Mouse (Mus musculus) hindbrain, embryonic 16.5 days (tissue): ENCODE measurements around the gene Mcat. TPM values are rescaled to one million over a fixed set of nuclear protein-coding genes. Genes with fewer than 3 reads are reported as not detected.

Experiments
- ATAC-seq: fragments of 200-750 bp; cut with Nextera tagmentation; 2 replicates; pipeline ENCODE4 v1.8.0; 2017; ENCODE audit warnings: moderate TSS enrichment, moderate library complexity
- H3K27ac ChIP-seq: fragments of 300-500 bp; sonication (generic); 2 replicates; pipeline ENCODE4 v1.5.1; 2014; ENCODE audit warnings: low read depth, mild to moderate bottlenecking, control low read depth, low read length, moderate library complexity
- H3K27me3 ChIP-seq: fragments of 300-500 bp; sonication (generic); replicated peaks from 2 replicates; pipeline ENCODE4 v1.6.1; 2014; ENCODE audit warnings: low read length; ENCODE audit not compliant: control insufficient read depth, insufficient read depth
- H3K36me3 ChIP-seq: fragments of 300-500 bp; sonication (generic); 2 replicates; pipeline ENCODE4 v1.6.1; 2014; ENCODE audit warnings: mild to moderate bottlenecking, low read length, moderate library complexity, mixed read lengths; ENCODE audit not compliant: control insufficient read depth, insufficient read depth
- H3K4me1 ChIP-seq: fragments of 300-500 bp; sonication (generic); 2 replicates; pipeline ENCODE4 v1.6.1; 2014; ENCODE audit warnings: low read depth, low read length; ENCODE audit not compliant: control insufficient read depth, insufficient read depth
- H3K4me2 ChIP-seq: fragments of 300-500 bp; sonication (generic); 2 replicates; pipeline ENCODE4 v1.6.1; 2014; ENCODE audit warnings: mild to moderate bottlenecking, low read length, control low read depth, moderate library complexity
- H3K4me3 ChIP-seq: fragments of 300-500 bp; sonication (generic); 2 replicates; pipeline ENCODE4 v1.5.1; 2014; ENCODE audit warnings: mild to moderate bottlenecking, low read length, control low read depth, moderate library complexity
- H3K9ac ChIP-seq: fragments of 300-500 bp; sonication (generic); 2 replicates; pipeline ENCODE4 v1.6.1; 2014; ENCODE audit warnings: low read depth, mild to moderate bottlenecking, control low read depth, low read length, moderate library complexity
- H3K9me3 ChIP-seq: fragments of 300-500 bp; sonication (generic); 2 replicates; pipeline ENCODE4 v1.6.1; 2014; ENCODE audit warnings: mild to moderate bottlenecking, low read length, moderate library complexity; ENCODE audit not compliant: control insufficient read depth
- WGBS: fragments of 180-500 bp; shearing (Covaris S2); extraction: QIAGEN DNeasy Blood & Tissue Kit; methylation state at CpG from one replicate; pipeline ENCODE4 v1.1.7; 2014; 5-methylcytosine and 5-hydroxymethylcytosine counted together
- polyA plus RNA-seq: library from polyadenylated mRNA; unstranded; fragments of >200 nt; fragmentation: Nextera tagmentation; extraction: Ambion mirVana; gene quantifications from 2 replicates; pipeline ENCODE4 v1.2.1, GENCODE M21; 2015

The Mcat gene
- polyA plus RNA-seq, 1 experiment from 2014 or later = 32.7 TPM

GRCm38 (mm10) chr15:83526424-83527091 lies 37.0 kb downstream of the Mcat start, which contains the start of gene Bik:
Bik (plus strand) TSS chr15:83526862.
- H3K36me3 ChIP-seq = no peaks in the 10 kb centered on the region
- no peak within 1 kb of the TSS for H3K27ac ChIP-seq
- 0 out of 2 replicates have a peak, but pooled peaks have one; percentile 60 for ATAC-seq
- H3K9me3 ChIP-seq = no peaks in the 10 kb centered on the region
- H3K4me2 ChIP-seq = peak within 1 kb of the TSS; percentile 90
- H3K9ac ChIP-seq = peak within 1 kb of the TSS; percentile 47
- peaks cover 16% of the 10 kb centered on the region for H3K4me1 ChIP-seq
- H3K27me3 ChIP-seq = peaks cover 22% of the 10 kb centered on the region
- peak within 1 kb of the TSS; percentile 47 for H3K4me3 ChIP-seq
- WGBS = under 1% methylated on average over 41 of the region's 45 CpGs

GRCm38 (mm10) chr15:83524333-83524729 lies 39.3 kb downstream of the Mcat start:
- no peak for ATAC-seq
- H3K36me3 ChIP-seq = no peaks in the 10 kb centered on the region
- peaks cover 16% of the 10 kb centered on the region for H3K4me1 ChIP-seq
- WGBS = 74% methylated on average over 3 of the region's 3 CpGs
- peaks cover 22% of the 10 kb centered on the region for H3K27me3 ChIP-seq
- no peak overlapping the region for H3K4me2 ChIP-seq
- H3K9me3 ChIP-seq = no peaks in the 10 kb centered on the region
- H3K27ac ChIP-seq = no peak overlapping the region
- no peak overlapping the region for H3K9ac ChIP-seq
- H3K4me3 ChIP-seq = no peak overlapping the region

- Histone ChIP-seq H3K4me3 (no peak overlapping the region), H3K36me3 (no peaks in the 10 kb centered on the region), H3K9me3 (no peaks in the 10 kb centered on the region), H3K27me3 (peaks cover 22% of the 10 kb centered on the region), H3K4me2 (no peak overlapping the region), H3K4me1 (peaks cover 16% of the 10 kb centered on the region), H3K27ac (no peak overlapping the region), H3K9ac (no peak overlapping the region)
- 46% methylated on average over 14 of the region's 14 CpGs for WGBS
- no peak for ATAC-seq
Measured at GRCm38 (mm10) chr15:83523638-83524332, 39.8 kb downstream of the Mcat start.

GRCm38 (mm10) chr15:83523196-83523595 lies 40.4 kb downstream of the Mcat start:
- H3K4me1 ChIP-seq = peaks cover 16% of the 10 kb centered on the region
- H3K9me3 ChIP-seq = no peaks in the 10 kb centered on the region
- H3K27ac ChIP-seq = no peak overlapping the region
- H3K4me2 ChIP-seq = no peak overlapping the region
- no peaks in the 10 kb centered on the region for H3K36me3 ChIP-seq
- ATAC-seq = no peak
- H3K4me3 ChIP-seq = no peak overlapping the region
- H3K9ac ChIP-seq = no peak overlapping the region; the same call in 1 of the 2 replicates
- WGBS = 16% methylated on average over 7 of the region's 7 CpGs
- peaks cover 19% of the 10 kb centered on the region for H3K27me3 ChIP-seq

GRCm38 (mm10) chr15:83520861-83521382 lies 42.7 kb downstream of the Mcat start:
- no peaks in the 10 kb centered on the region for H3K9me3 ChIP-seq
- H3K36me3 ChIP-seq = no peaks in the 10 kb centered on the region
- H3K4me1 ChIP-seq = peaks cover 3% of the 10 kb centered on the region; the same call in 1 of the 2 replicates
- no peak overlapping the region for H3K9ac ChIP-seq
- H3K4me3 ChIP-seq = no peak overlapping the region
- peaks cover 8% of the 10 kb centered on the region for H3K27me3 ChIP-seq
- H3K27ac ChIP-seq = no peak overlapping the region
- no peak for ATAC-seq
- WGBS = 77% methylated on average over 6 of the region's 6 CpGs
- H3K4me2 ChIP-seq = no peak overlapping the region

GRCm38 (mm10) chr15:83518215-83519048 lies 45.2 kb downstream of the Mcat start:
- peaks cover 3% of the 10 kb centered on the region; the same call in 1 of the 2 replicates for H3K4me1 ChIP-seq
- H3K4me3 ChIP-seq = no peak overlapping the region
- H3K27ac ChIP-seq = no peak overlapping the region
- H3K27me3 ChIP-seq = no peaks in the 10 kb centered on the region
- H3K4me2 ChIP-seq = 0 out of 2 replicates have a peak overlapping the region, but pooled peaks have one; percentile 13
- no peaks in the 10 kb centered on the region for H3K36me3 ChIP-seq
- WGBS = 42% methylated on average over 20 of the region's 20 CpGs
- H3K9ac ChIP-seq = no peak overlapping the region
- H3K9me3 ChIP-seq = no peaks in the 10 kb centered on the region
- peak; percentile 52 for ATAC-seq

GRCm38 (mm10) chr15:83515018-83515417 lies 48.6 kb downstream of the Mcat start:
- no peaks in the 10 kb centered on the region for H3K4me1 ChIP-seq
- H3K9ac ChIP-seq = no peak overlapping the region
- no peaks in the 10 kb centered on the region for H3K27me3 ChIP-seq
- no peak overlapping the region for H3K4me3 ChIP-seq
- no peak overlapping the region for H3K4me2 ChIP-seq
- no peaks in the 10 kb centered on the region for H3K36me3 ChIP-seq
- H3K9me3 ChIP-seq = no peaks in the 10 kb centered on the region
- 66% methylated on average over 5 of the region's 5 CpGs for WGBS
- H3K27ac ChIP-seq = no peak overlapping the region
- no peak for ATAC-seq

- Histone ChIP-seq H3K27me3 (no peaks in the 10 kb centered on the region), H3K4me3 (no peak overlapping the region), H3K4me2 (no peak overlapping the region), H3K9ac (no peak overlapping the region), H3K36me3 (no peaks in the 10 kb centered on the region), H3K9me3 (no peaks in the 10 kb centered on the region), H3K4me1 (peaks cover 15% of the 10 kb centered on the region), H3K27ac (no peak overlapping the region)
- WGBS = 73% methylated on average over 12 of the region's 13 CpGs
- no peak for ATAC-seq
Measured at GRCm38 (mm10) chr15:83512489-83513281, 50.9 kb downstream of the Mcat start.
